Mouse (Mus musculus) liver, postnatal 0 days (tissue): ENCODE results near the gene Abhd11.

Experiments used
- CTCF ChIP-seq: sonication (generic); IDR thresholded peaks from 2 replicates; pipeline ENCODE4 v1.5.1; 2016; ENCODE audit warnings: antibody characterized with exemption, low read depth
- EP300 ChIP-seq: IDR thresholded peaks from 2 replicates; pipeline ENCODE4 v1.6.1; 2016; ENCODE audit warnings: antibody characterized with exemption, low read depth, mild to moderate bottlenecking

- TF ChIP-seq CTCF: no peak
- no peak for TF ChIP-seq EP300
These were observed 15.8 kb downstream of the Abhd11 start for GRCm38 (mm10) chr5:135024665-135025224.
